Mouse (Mus musculus) myocyte (in vitro differentiated cells): ENCODE measurements around the gene Ap1b1.

Source experiments
- CEBPB ChIP-seq: IDR thresholded peaks from 2 replicates; pipeline ENCODE4 v1.6.1; 2011; ENCODE audit warnings: mild to moderate bottlenecking, moderate library complexity; ENCODE audit not compliant: poor library complexity, insufficient read depth, severe bottlenecking
- E2F4 ChIP-seq: IDR thresholded peaks from one replicate; pipeline ENCODE4 v1.6.1; 2011; ENCODE audit warnings: mild to moderate bottlenecking, control low read depth, moderate library complexity; ENCODE audit not compliant: insufficient read depth
- MAX ChIP-seq: IDR thresholded peaks from one replicate; pipeline ENCODE4 v1.6.1; 2011; ENCODE audit warnings: low read depth, mild to moderate bottlenecking, control low read depth
- MYOD1 ChIP-seq, 3 experiments: IDR thresholded peaks; one replicate each; pipeline ENCODE4 v1.6.1; 2011; ENCODE audit warnings: control low read depth in 2 of 3, low read depth in 2 of 3, mild to moderate bottlenecking in 2 of 3, moderate library complexity in 1 of 3; ENCODE audit not compliant: insufficient read length in 2 of 3, control insufficient read depth in 1 of 3
- MYOG ChIP-seq, 3 experiments: IDR thresholded peaks; one replicate each; pipeline ENCODE4 v1.6.1; 2011; ENCODE audit warnings: control low read depth in 2 of 3, low read depth in 2 of 3, mild to moderate bottlenecking in 2 of 3; ENCODE audit not compliant: insufficient read length in 2 of 3, control insufficient read depth in 1 of 3, insufficient read depth in 1 of 3
- POLR2A ChIP-seq: IDR thresholded peaks from one replicate; pipeline ENCODE4 v1.6.1; 2011; ENCODE audit warnings: low read depth, mild to moderate bottlenecking, control low read depth, moderate library complexity; ENCODE audit not compliant: insufficient read length
- POLR2AphosphoS2 ChIP-seq: IDR thresholded peaks from one replicate; pipeline ENCODE4 v1.6.1; 2011; ENCODE audit warnings: low read depth, control low read depth; ENCODE audit not compliant: insufficient read length
- TCF12 ChIP-seq: IDR thresholded peaks from one replicate; pipeline ENCODE4 v1.6.1; 2011; ENCODE audit warnings: mild to moderate bottlenecking, control low read depth; ENCODE audit not compliant: poor library complexity, insufficient read depth, severe bottlenecking
- TCF3 ChIP-seq: IDR thresholded peaks from one replicate; pipeline ENCODE4 v1.6.1; 2011; ENCODE audit warnings: low read depth, control low read depth; ENCODE audit not compliant: insufficient read length
- USF1 ChIP-seq: IDR thresholded peaks from one replicate; pipeline ENCODE4 v1.6.1; 2011; ENCODE audit warnings: low read depth, mild to moderate bottlenecking, control low read depth, moderate library complexity

GRCm38 (mm10) chr11:4998352-4998751 is 11.7 kb downstream of the Ap1b1 start:
- TF ChIP-seq POLR2A (no peak), TCF3 (no peak), USF1 (no peak), MAX (no peak), E2F4 (no peak), CEBPB (no peak), MYOD1 (IDR thresholded peaks at IDR 0.05; ENCODE audit: control insufficient read depth in 1 of 3, insufficient read length in 2 of 3, low read depth in 2 of 3) (no peak), MYOG (IDR thresholded peaks at IDR 0.05; ENCODE audit: control insufficient read depth in 1 of 3, insufficient read depth in 1 of 3, insufficient read length in 2 of 3, low read depth in 2 of 3) (no peak), POLR2AphosphoS2 (no peak), TCF12 (no peak)
